Mouse (Mus musculus): Measurements from ENCODE around the gene Ppp4c. TPM values are rescaled to one million over a fixed set of nuclear protein-coding genes. Genes with fewer than 3 reads are reported as not detected.

Gene Ppp4c
- 70.6 and 72.5 TPM in 2 replicates for polyA plus RNA-seq (2012; rRNA removed)

GRCm38 (mm10) chr7:126791851-126792720 is at the start of gene Ppp4c:
Ppp4c (minus strand) TSS chr7:126792496.

GRCm38 (mm10) chr7:126831539-126831938 is 39.2 kb upstream of the Ppp4c start, which contains the start of gene 4930451I11Rik:
4930451I11Rik (minus strand) TSS chr7:126831639.

GRCm38 (mm10) chr7:126797411-126798126 is 5.3 kb upstream of the Ppp4c start, which contains the start of gene Fam57b:
Fam57b (plus strand) TSS chr7:126797668.

GRCm38 (mm10) chr7:126780971-126781635 is 11.2 kb downstream of the Ppp4c start, which contains the start of gene Tbx6:
Tbx6 (plus strand) TSS chr7:126781483.

GRCm38 (mm10) chr7:126776598-126777057 is 15.7 kb downstream of the Ppp4c start, which contains the start of gene Ypel3:
Ypel3 (plus strand) TSS chr7:126776955.

GRCm38 (mm10) chr7:126766201-126766600 is 26.1 kb downstream of the Ppp4c start, which contains the start of gene Gdpd3:
Gdpd3 (plus strand) TSS chr7:126766334.

GRCm38 (mm10) chr7:126759050-126759671 is 33.1 kb downstream of the Ppp4c start, which contains the start of gene Mapk3:
Mapk3 (plus strand) TSS chr7:126759601.

Other genes starting within 250 kb of the Ppp4c start
- gene Eif3c, start 226.1 kb downstream of the Ppp4c start, polyA plus RNA-seq (2012; rRNA removed) = 49.9 and 50.0 TPM in 2 replicates
- 4.2 and 5.8 TPM in 2 replicates for gene Apobr, start 207.6 kb downstream of the Ppp4c start, polyA plus RNA-seq (2012; rRNA removed)
- 17.9 and 19.2 TPM in 2 replicates for gene Cln3, start 206.7 kb downstream of the Ppp4c start, polyA plus RNA-seq (2012; rRNA removed)
- gene Il27, start 197.6 kb downstream of the Ppp4c start, polyA plus RNA-seq (2012; rRNA removed) = 0.17 and 0.31 TPM in 2 replicates
- 10.2 and 11.1 TPM in 2 replicates for gene Nupr1, start 161.6 kb downstream of the Ppp4c start, polyA plus RNA-seq (2012; rRNA removed)
- 17.2 and 19.9 TPM in 2 replicates for gene Sgf29, start 143.2 kb downstream of the Ppp4c start, polyA plus RNA-seq (2012; rRNA removed)
- gene Sult1a1, start 116.1 kb downstream of the Ppp4c start, polyA plus RNA-seq (2012; rRNA removed) = 166 and 169 TPM in 2 replicates
- gene Bola2, start 97.1 kb downstream of the Ppp4c start, polyA plus RNA-seq (2012; rRNA removed) = 25.7 and 39.5 TPM in 2 replicates
- gene Slx1b, start 96.7 kb downstream of the Ppp4c start, polyA plus RNA-seq (2012; rRNA removed) = 5.9 and 7.2 TPM in 2 replicates
- 105 and 119 TPM in 2 replicates for gene Coro1a, start 84.7 kb downstream of the Ppp4c start, polyA plus RNA-seq (2012; rRNA removed)
- 44.6 and 47.3 TPM in 2 replicates for gene Mapk3, start 32.9 kb downstream of the Ppp4c start, polyA plus RNA-seq (2012; rRNA removed)
- gene Gdpd3, start 26.2 kb downstream of the Ppp4c start, polyA plus RNA-seq (2012; rRNA removed) = 3.1 and 4.0 TPM in 2 replicates
- gene Ypel3, start 15.5 kb downstream of the Ppp4c start, polyA plus RNA-seq (2012; rRNA removed) = 84.2 and 96.1 TPM in 2 replicates
- 1.6 TPM in 2 replicates for gene Tbx6, start 11.0 kb downstream of the Ppp4c start, polyA plus RNA-seq (2012; rRNA removed)
- gene Fam57b, start 5.2 kb upstream of the Ppp4c start, polyA plus RNA-seq (2012; rRNA removed) = 0.75 and 1.6 TPM in 2 replicates
- gene 4930451I11Rik, start 39.1 kb upstream of the Ppp4c start, polyA plus RNA-seq (2012; rRNA removed) = not detected in 2 replicates
- gene Doc2a, start 54.9 kb upstream of the Ppp4c start, polyA plus RNA-seq (2012; rRNA removed) = 0.04 TPM in 1 of 2 replicates, not detected in the other
- 17.7 and 24.2 TPM in 2 replicates for gene Hirip3, start 69.5 kb upstream of the Ppp4c start, polyA plus RNA-seq (2012; rRNA removed)
- gene Ino80e, start 69.9 kb upstream of the Ppp4c start, polyA plus RNA-seq (2012; rRNA removed) = 14.5 and 14.8 TPM in 2 replicates
- 18.4 and 21.2 TPM in 2 replicates for gene Taok2, start 92.2 kb upstream of the Ppp4c start, polyA plus RNA-seq (2012; rRNA removed)
- gene Tmem219, start 130.4 kb upstream of the Ppp4c start, polyA plus RNA-seq (2012; rRNA removed) = 28.3 and 30.3 TPM in 2 replicates
- 3.4 and 4.0 TPM in 2 replicates for gene Kctd13, start 136.4 kb upstream of the Ppp4c start, polyA plus RNA-seq (2012; rRNA removed)
- 0.02 TPM in 1 of 2 replicates, not detected in the other for gene Asphd1, start 157.1 kb upstream of the Ppp4c start, polyA plus RNA-seq (2012; rRNA removed)
- gene Sez6l2, start 158.1 kb upstream of the Ppp4c start, polyA plus RNA-seq (2012; rRNA removed) = 0.23 and 0.40 TPM in 2 replicates
- 38.9 and 41.3 TPM in 2 replicates for gene Cdipt, start 183.4 kb upstream of the Ppp4c start, polyA plus RNA-seq (2012; rRNA removed)
- 0.34 and 0.47 TPM in 2 replicates for gene Cdiptos, start 183.6 kb upstream of the Ppp4c start, polyA plus RNA-seq (2012; rRNA removed)
- 7.8 and 7.9 TPM in 2 replicates for gene Mvp, start 222.1 kb upstream of the Ppp4c start, polyA plus RNA-seq (2012; rRNA removed)
- gene Pagr1b, start 224.0 kb upstream of the Ppp4c start, polyA plus RNA-seq (2012; rRNA removed) = 0.34 and 0.50 TPM in 2 replicates
- gene Pagr1a, start 224.9 kb upstream of the Ppp4c start, polyA plus RNA-seq (2012; rRNA removed) = 4.9 and 5.2 TPM in 2 replicates
- 13.2 and 14.1 TPM in 2 replicates for gene Gm42742, start 228.6 kb upstream of the Ppp4c start, polyA plus RNA-seq (2012; rRNA removed)
- 0.04 and 0.45 TPM in 2 replicates for gene Prrt2, start 228.7 kb upstream of the Ppp4c start, polyA plus RNA-seq (2012; rRNA removed)
- gene Maz, start 234.5 kb upstream of the Ppp4c start, polyA plus RNA-seq (2012; rRNA removed) = 55.9 and 64.1 TPM in 2 replicates
- gene Kif22, start 250.0 kb upstream of the Ppp4c start, polyA plus RNA-seq (2012; rRNA removed) = 28.1 and 30.9 TPM in 2 replicates